Mouse (Mus musculus) heart, postnatal 0 days (tissue): Measurements from ENCODE around the gene Khdc1a. TPM values are rescaled to one million over a fixed set of nuclear protein-coding genes. Genes with fewer than 3 reads are reported as not detected.

Source experiments
- ATAC-seq: fragments of 200-750 bp; cut with Nextera tagmentation; 2 replicates; pipeline ENCODE4 v1.8.0; 2017; ENCODE audit warnings: low read depth, moderate number of reproducible peaks, moderate library complexity; ENCODE audit not compliant: insufficient read depth
- DNase-seq: peaks from one replicate; pipeline ENCODE4 v3.0.0-alpha.2; 2016; ENCODE audit warnings: low spot score
- H3K27ac ChIP-seq: fragments of 300-500 bp; sonication (generic); 2 replicates; pipeline ENCODE4 v1.5.1; 2014; ENCODE audit warnings: low read depth, mild to moderate bottlenecking
- H3K27me3 ChIP-seq: fragments of 300-500 bp; sonication (generic); 2 replicates; pipeline ENCODE4 v1.6.1; 2014; ENCODE audit warnings: low read length, mixed read lengths; ENCODE audit not compliant: control insufficient read depth, insufficient read depth
- H3K36me3 ChIP-seq: fragments of 300-500 bp; sonication (generic); replicated peaks from 2 replicates; pipeline ENCODE4 v1.6.1; 2014; ENCODE audit warnings: low read length, mixed read lengths; ENCODE audit not compliant: control insufficient read depth, insufficient read depth
- H3K4me1 ChIP-seq: fragments of 300-500 bp; sonication (generic); 2 replicates; pipeline ENCODE4 v1.6.1; 2014; ENCODE audit warnings: antibody characterized with exemption; ENCODE audit not compliant: control insufficient read depth, insufficient read depth
- H3K4me2 ChIP-seq: fragments of 300-500 bp; sonication (generic); 2 replicates; pipeline ENCODE4 v1.6.1; 2014; ENCODE audit warnings: low read depth, mild to moderate bottlenecking, low read length, moderate library complexity
- H3K4me3 ChIP-seq: fragments of 300-500 bp; sonication (generic); 2 replicates; pipeline ENCODE4 v1.5.1; 2014; ENCODE audit warnings: low read depth, low read length
- H3K9ac ChIP-seq: fragments of 300-500 bp; sonication (generic); replicated peaks from 2 replicates; pipeline ENCODE4 v1.6.1; 2014; ENCODE audit warnings: low read depth, low read length, mixed read lengths
- H3K9me3 ChIP-seq: fragments of 300-500 bp; sonication (generic); replicated peaks from 2 replicates; pipeline ENCODE4 v1.6.1; 2016; ENCODE audit warnings: low read length; ENCODE audit not compliant: control insufficient read depth
- CTCF ChIP-seq: IDR thresholded peaks from 2 replicates; pipeline ENCODE4 v1.5.1; 2016; ENCODE audit warnings: antibody characterized with exemption, control low read depth, low read depth
- EP300 ChIP-seq: IDR thresholded peaks from 2 replicates; pipeline ENCODE4 v1.6.1; 2016; ENCODE audit warnings: antibody characterized with exemption, low read depth
- WGBS: fragments of 180-500 bp; shearing (Covaris S2); extraction: QIAGEN DNeasy Blood & Tissue Kit; methylation state at CpG from one replicate; pipeline ENCODE4 v1.1.7; 2014; 5-methylcytosine and 5-hydroxymethylcytosine counted together
- polyA plus RNA-seq: library from polyadenylated mRNA; unstranded; fragments of >200 nt; fragmentation: Nextera tagmentation; extraction: Ambion mirVana; gene quantifications from 2 replicates; pipeline ENCODE4 v1.2.1, GENCODE M21; 2015
- total RNA-seq: library from RNA; depleted of rRNA; stranded (reverse); fragments of >200 nt; gene quantifications from 2 replicates; pipeline ENCODE4 v1.2.3, GENCODE M21; 2014; ENCODE audit warnings: low replicate concordance; rRNA removed

The Khdc1a gene
- total RNA-seq: not detected in 2 replicates
- polyA plus RNA-seq: not detected in 2 replicates

- WGBS: 72% methylated on average over 2 of the region's 2 CpGs
- no peak within 1 kb of the TSS for H3K4me3 ChIP-seq
- no peak for DNase-seq
- H3K4me1 ChIP-seq: no peaks in the 10 kb centered on the region
- H3K9ac ChIP-seq: no peak within 1 kb of the TSS
- H3K36me3 ChIP-seq: no peaks in the 10 kb centered on the region
- TF ChIP-seq EP300 (no peak), CTCF (no peak)
- no peak within 1 kb of the TSS for H3K27ac ChIP-seq
- H3K27me3 ChIP-seq: no peaks in the 10 kb centered on the region
- H3K4me2 ChIP-seq: no peak within 1 kb of the TSS
- no peaks in the 10 kb centered on the region for H3K9me3 ChIP-seq
- no peak for ATAC-seq
These were observed at the start of gene Khdc1a for GRCm38 (mm10) chr1:21349341-21349740. Khdc1a (plus strand) TSS chr1:21349641.

DNA sequence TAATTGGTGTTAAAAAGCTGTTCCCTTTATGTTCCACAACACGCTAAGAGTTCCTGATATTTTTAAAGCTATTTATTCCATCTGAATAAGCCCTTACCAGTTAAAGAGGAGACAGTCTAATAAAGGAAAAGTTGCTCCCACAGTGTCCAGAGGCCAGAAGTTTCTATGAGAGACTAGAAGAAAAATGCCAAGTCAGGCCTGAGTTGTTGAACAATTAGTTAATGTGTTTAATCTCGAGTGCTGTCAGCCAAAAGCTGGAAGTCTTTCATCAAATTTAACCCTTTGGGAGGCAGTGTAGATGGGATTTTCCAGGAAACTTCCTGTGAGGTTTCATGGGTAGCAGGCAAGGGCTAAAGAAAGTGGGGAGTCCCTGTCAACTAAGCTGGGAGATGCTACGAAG is 49.6 kb upstream of the Khdc1a start:
- ATAC-seq (no peak), DNase-seq (no peak)
- H3K27me3 ChIP-seq: no peaks in the 10 kb centered on the region
- no peak overlapping the region for H3K4me3 ChIP-seq
- no peak overlapping the region for H3K4me2 ChIP-seq
- no peak overlapping the region for H3K27ac ChIP-seq
- WGBS: 52% methylated on average over 3 of the region's 3 CpGs
- H3K9ac ChIP-seq: no peak overlapping the region
- H3K9me3 ChIP-seq: no peaks in the 10 kb centered on the region
- no peaks in the 10 kb centered on the region for H3K4me1 ChIP-seq
- H3K36me3 ChIP-seq: no peaks in the 10 kb centered on the region
- TF ChIP-seq CTCF (no peak), EP300 (no peak)

DNA sequence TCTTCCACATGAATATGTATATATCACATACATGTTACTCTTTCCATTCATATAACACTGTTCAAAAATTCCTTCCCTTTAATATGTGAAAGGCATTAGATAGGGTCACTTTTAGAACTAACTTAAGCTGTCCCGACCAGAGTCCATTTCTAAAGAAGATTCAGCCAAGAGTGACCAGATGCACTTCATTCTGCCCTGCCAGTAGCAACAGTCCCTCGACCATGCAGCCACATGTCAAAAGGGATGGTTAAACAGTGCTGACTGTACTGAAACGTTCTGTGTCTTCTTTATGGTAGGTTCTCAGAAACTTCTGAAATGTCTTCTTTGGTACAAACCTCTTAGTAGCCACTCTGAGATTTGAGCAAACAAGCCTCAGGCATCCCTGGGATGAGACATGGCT is 47.8 kb upstream of the Khdc1a start:
- no peak for TF ChIP-seq CTCF
- TF ChIP-seq EP300: no peak
- no peak overlapping the region for H3K9ac ChIP-seq
- H3K36me3 ChIP-seq: no peaks in the 10 kb centered on the region
- H3K27me3 ChIP-seq: no peaks in the 10 kb centered on the region
- no peak for ATAC-seq
- no peak overlapping the region for H3K4me2 ChIP-seq
- no peak for DNase-seq
- no peaks in the 10 kb centered on the region for H3K9me3 ChIP-seq
- WGBS: 64% methylated on average over 3 of the region's 3 CpGs
- no peak overlapping the region for H3K27ac ChIP-seq
- no peaks in the 10 kb centered on the region for H3K4me1 ChIP-seq
- H3K4me3 ChIP-seq: no peak overlapping the region

- ATAC-seq (no peak), DNase-seq (no peak)
- WGBS: 71% methylated on average over 3 of the region's 3 CpGs
- Histone ChIP-seq H3K4me2 (no peak overlapping the region), H3K9me3 (no peaks in the 10 kb centered on the region), H3K9ac (no peak overlapping the region), H3K27ac (no peak overlapping the region), H3K4me3 (no peak overlapping the region), H3K36me3 (no peaks in the 10 kb centered on the region), H3K27me3 (no peaks in the 10 kb centered on the region), H3K4me1 (no peaks in the 10 kb centered on the region)
- TF ChIP-seq EP300: no peak
- no peak for TF ChIP-seq CTCF
These were observed 45.3 kb upstream of the Khdc1a start for GRCm38 (mm10) chr1:21304174-21304573.

GRCm38 (mm10) chr1:21304646-21305045 is 44.8 kb upstream of the Khdc1a start:
- H3K27ac ChIP-seq: no peak overlapping the region
- no peak for TF ChIP-seq CTCF
- TF ChIP-seq EP300: no peak
- WGBS: 75% methylated on average over 4 of the region's 4 CpGs
- no peaks in the 10 kb centered on the region for H3K27me3 ChIP-seq
- H3K36me3 ChIP-seq: no peaks in the 10 kb centered on the region
- ATAC-seq: no peak
- no peak overlapping the region for H3K9ac ChIP-seq
- H3K9me3 ChIP-seq: no peaks in the 10 kb centered on the region
- no peak overlapping the region for H3K4me2 ChIP-seq
- H3K4me1 ChIP-seq: no peaks in the 10 kb centered on the region
- no peak overlapping the region for H3K4me3 ChIP-seq
- no peak for DNase-seq

GRCm38 (mm10) chr1:21305443-21305842 is 44.0 kb upstream of the Khdc1a start:
- no peak overlapping the region for H3K4me3 ChIP-seq
- WGBS: 82% methylated on average over 3 of the region's 3 CpGs
- DNase-seq (no peak), ATAC-seq (no peak)
- no peaks in the 10 kb centered on the region for H3K9me3 ChIP-seq
- H3K4me1 ChIP-seq: no peaks in the 10 kb centered on the region
- H3K36me3 ChIP-seq: no peaks in the 10 kb centered on the region
- TF ChIP-seq EP300: no peak
- TF ChIP-seq CTCF: no peak
- H3K27ac ChIP-seq: no peak overlapping the region
- H3K9ac ChIP-seq: no peak overlapping the region
- H3K4me2 ChIP-seq: no peak overlapping the region
- no peaks in the 10 kb centered on the region for H3K27me3 ChIP-seq
